Mouse (Mus musculus) induced T-regulatory cell, adult 2 months (primary cell): ENCODE measurements around the gene 1700029J07Rik.

Source experiments
- DNase-seq: peaks from one replicate; pipeline ENCODE4 v3.0.0-alpha.2; 2012; ENCODE audit warnings: low read depth

1700029J07Rik gene

GRCm38 (mm10) chr8:45950622-45951021 lies 24.4 kb downstream of the 1700029J07Rik start:
- DNase-seq, result no peak

GRCm38 (mm10) chr8:45946283-45946682 lies 28.8 kb downstream of the 1700029J07Rik start:
- no peak for DNase-seq

GRCm38 (mm10) chr8:45936986-45937385 lies 38.1 kb downstream of the 1700029J07Rik start:
- DNase-seq, result no peak

GRCm38 (mm10) chr8:45934582-45935014 lies 40.5 kb downstream of the 1700029J07Rik start, which contains the start of gene Ccdc110:
Gene Ccdc110, plus strand, starts transcription at chr8:45934619.
- DNase-seq, result peak; percentile 88

- DNase-seq, result no peak
Observed at GRCm38 (mm10) chr8:45922116-45922515, 52.9 kb downstream of the 1700029J07Rik start.

GRCm38 (mm10) chr8:45920392-45920791 lies 54.7 kb downstream of the 1700029J07Rik start:
- DNase-seq, result no peak

- DNase-seq, result no peak
Observed at GRCm38 (mm10) chr8:45918891-45919290, 56.2 kb downstream of the 1700029J07Rik start.

- DNase-seq, result no peak
Observed at GRCm38 (mm10) chr8:45917040-45917679, 57.9 kb downstream of the 1700029J07Rik start.

- no peak for DNase-seq
Observed at GRCm38 (mm10) chr8:45916496-45916895, 58.6 kb downstream of the 1700029J07Rik start.

- no peak for DNase-seq
Observed at GRCm38 (mm10) chr8:45913707-45914106, 61.3 kb downstream of the 1700029J07Rik start.

GRCm38 (mm10) chr8:45906251-45906619 lies 68.8 kb downstream of the 1700029J07Rik start:
- no peak for DNase-seq

GRCm38 (mm10) chr8:45905591-45906250 lies 69.3 kb downstream of the 1700029J07Rik start:
- DNase-seq, result no peak

GRCm38 (mm10) chr8:45903659-45904058 lies 71.4 kb downstream of the 1700029J07Rik start:
- no peak for DNase-seq
